Mouse (Mus musculus): Measurements from ENCODE around the gene Psma5. TPM values are rescaled to one million over a fixed set of nuclear protein-coding genes. Genes with fewer than 3 reads are reported as not detected.

Psma5 gene
- total and polyA plus RNA-seq, 2 experiments from 2014 or later, result 134 to 239 TPM

DNA sequence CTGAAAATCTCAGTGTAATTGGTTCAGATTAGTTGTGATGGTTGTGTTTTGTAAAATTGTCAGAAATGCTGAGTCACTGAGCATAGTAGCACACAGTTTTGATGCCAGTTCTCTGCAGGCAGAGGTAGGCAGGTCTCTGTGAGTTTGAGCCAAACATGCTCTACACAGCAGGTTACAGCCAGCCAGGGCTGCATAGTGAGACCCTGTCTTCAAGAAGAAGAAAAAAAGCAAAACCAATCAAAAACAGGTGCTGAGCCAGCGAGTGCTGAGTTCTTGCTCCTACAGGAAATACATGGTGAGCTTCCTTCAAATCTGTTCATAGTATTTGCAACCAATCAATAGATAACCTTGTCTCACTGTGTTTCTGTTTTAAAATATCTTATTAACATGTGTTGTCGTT is 61.8 kb downstream of the Psma5 start:
- Histone ChIP-seq H3K36me3 (ENCODE audit: insufficient read depth) (no peaks in the 10 kb centered on the region; the same call in 1 of the 2 replicates), H3K9me3 (ENCODE audit: low read length) (no peaks in the 10 kb centered on the region), H3K27ac (ENCODE audit: low read depth, low read length) (no peak overlapping the region), H3K4me1 (ENCODE audit: insufficient read depth) (no peaks in the 10 kb centered on the region), H3K27me3 (ENCODE audit: insufficient read depth, low read length) (no peaks in the 10 kb centered on the region), H3K4me3 (ENCODE audit: low read depth, low read length) (no peak overlapping the region), H3K4me2 (ENCODE audit: low read depth) (no peak overlapping the region), H3K9ac (no peak overlapping the region)
- ATAC-seq, result no peak
- DNase-seq, result no peak
- TF ChIP-seq CTCF (IDR thresholded peaks at IDR 0.05; ENCODE audit: low read depth), result no peak
- 58% methylated on average over 2 of the region's 2 CpGs for WGBS

DNA sequence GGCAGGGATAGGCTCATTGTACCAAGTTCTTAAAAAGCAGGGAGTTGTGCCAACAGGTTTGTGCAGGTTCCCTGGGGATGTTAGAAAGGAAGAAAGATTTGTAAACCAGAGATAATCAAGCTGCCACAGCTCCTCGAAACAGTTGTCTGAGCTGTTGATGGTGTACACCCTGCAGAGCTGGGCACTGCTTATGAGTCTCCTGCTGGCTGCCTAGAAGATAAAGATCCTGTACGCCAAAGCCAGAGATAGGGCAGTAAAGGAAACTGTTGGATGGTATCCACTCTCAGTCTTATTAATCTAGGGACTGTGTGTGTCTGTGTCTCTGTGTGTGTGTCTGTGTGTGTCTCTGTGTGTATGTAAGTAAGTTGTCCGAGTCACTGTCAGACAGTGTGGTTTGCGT is 64.9 kb downstream of the Psma5 start:
- no peak for DNase-seq
- ATAC-seq, result no peak
- Histone ChIP-seq H3K4me2 (ENCODE audit: low read depth) (no peak overlapping the region), H3K27me3 (ENCODE audit: insufficient read depth, low read length) (no peaks in the 10 kb centered on the region), H3K9me3 (ENCODE audit: low read length) (no peaks in the 10 kb centered on the region), H3K4me1 (ENCODE audit: insufficient read depth) (no peaks in the 10 kb centered on the region), H3K27ac (ENCODE audit: low read depth, low read length) (no peak overlapping the region), H3K4me3 (ENCODE audit: low read depth, low read length) (no peak overlapping the region), H3K9ac (no peak overlapping the region), H3K36me3 (ENCODE audit: insufficient read depth) (peaks cover 5% of the 10 kb centered on the region; the same call in 1 of the 2 replicates)
- TF ChIP-seq CTCF (IDR thresholded peaks at IDR 0.05; ENCODE audit: low read depth), result no peak
- WGBS, result 64% methylated on average over 4 of the region's 4 CpGs

DNA sequence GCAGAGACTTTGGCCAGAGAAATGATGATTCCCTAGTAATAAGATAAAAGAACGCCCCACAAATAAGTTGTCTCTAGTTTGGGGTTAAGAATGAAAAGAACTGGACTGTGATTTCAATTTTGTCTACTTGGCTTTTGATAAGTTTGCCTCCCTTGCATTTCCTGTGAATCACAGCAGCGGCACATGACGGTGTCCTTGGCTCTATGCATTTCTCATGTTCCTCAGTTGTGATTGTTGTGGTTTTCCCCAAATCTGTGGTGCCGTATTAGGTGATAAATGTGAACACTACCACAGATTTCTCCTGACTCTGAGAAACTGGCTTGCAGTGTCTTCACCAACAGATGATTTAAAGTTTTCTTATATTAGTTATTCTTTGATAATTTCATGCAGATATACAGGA is 65.4 kb downstream of the Psma5 start:
- no peak overlapping the region for H3K4me3 ChIP-seq (ENCODE audit: low read depth, low read length)
- TF ChIP-seq CTCF (IDR thresholded peaks at IDR 0.05; ENCODE audit: low read depth), result no peak
- H3K36me3 ChIP-seq (ENCODE audit: insufficient read depth), result peaks cover 9% of the 10 kb centered on the region; the same call in 1 of the 2 replicates
- DNase-seq (no peak), ATAC-seq (no peak)
- 78% methylated on average over 4 of the region's 4 CpGs for WGBS
- no peak overlapping the region for H3K27ac ChIP-seq (ENCODE audit: low read depth, low read length)
- H3K9ac ChIP-seq, result no peak overlapping the region
- H3K4me2 ChIP-seq (ENCODE audit: low read depth), result no peak overlapping the region
- no peaks in the 10 kb centered on the region for H3K9me3 ChIP-seq (ENCODE audit: low read length)
- H3K4me1 ChIP-seq (ENCODE audit: insufficient read depth), result no peaks in the 10 kb centered on the region
- no peaks in the 10 kb centered on the region for H3K27me3 ChIP-seq (ENCODE audit: insufficient read depth, low read length)

GRCm38 (mm10) chr3:108322962-108323361 is 66.2 kb downstream of the Psma5 start:
- H3K36me3 ChIP-seq (ENCODE audit: insufficient read depth), result peaks cover 9% of the 10 kb centered on the region; the same call in 1 of the 2 replicates
- no peak overlapping the region for H3K27ac ChIP-seq (ENCODE audit: low read depth, low read length)
- ATAC-seq (no peak; the same call in 1 of the 2 replicates), DNase-seq (no peak)
- H3K9me3 ChIP-seq (ENCODE audit: low read length), result no peaks in the 10 kb centered on the region
- H3K27me3 ChIP-seq (ENCODE audit: insufficient read depth, low read length), result no peaks in the 10 kb centered on the region
- no peak overlapping the region for H3K4me3 ChIP-seq (ENCODE audit: low read depth, low read length)
- 73% methylated on average over 3 of the region's 3 CpGs for WGBS
- TF ChIP-seq CTCF (IDR thresholded peaks at IDR 0.05; ENCODE audit: low read depth), result no peak
- H3K4me2 ChIP-seq (ENCODE audit: low read depth), result no peak overlapping the region
- H3K9ac ChIP-seq, result no peak overlapping the region
- H3K4me1 ChIP-seq (ENCODE audit: insufficient read depth), result no peaks in the 10 kb centered on the region

DNA sequence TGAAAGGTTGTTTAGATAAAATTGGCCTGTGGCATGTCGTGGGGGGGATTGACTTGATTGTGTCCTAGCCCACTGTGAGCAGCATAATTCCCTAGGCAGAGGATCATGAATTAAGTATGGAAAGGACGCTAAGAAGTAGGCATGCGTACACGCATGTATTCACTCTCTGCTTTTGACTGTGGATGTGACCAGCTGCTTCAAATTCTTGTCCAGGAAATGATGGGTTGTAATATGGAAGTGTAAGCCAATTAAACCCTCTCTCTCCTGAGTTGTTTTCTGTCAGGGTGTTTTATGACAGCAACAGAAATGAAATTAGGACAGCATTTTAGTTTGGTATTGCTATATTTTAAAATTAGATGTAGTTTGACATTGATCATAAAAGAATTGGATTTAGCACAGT is 68.1 kb downstream of the Psma5 start:
- no peak overlapping the region for H3K9ac ChIP-seq
- peaks cover 9% of the 10 kb centered on the region; the same call in 1 of the 2 replicates for H3K36me3 ChIP-seq (ENCODE audit: insufficient read depth)
- no peaks in the 10 kb centered on the region for H3K9me3 ChIP-seq (ENCODE audit: low read length)
- H3K27me3 ChIP-seq (ENCODE audit: insufficient read depth, low read length), result no peaks in the 10 kb centered on the region
- WGBS, result 64% methylated on average over 4 of the region's 4 CpGs
- no peaks in the 10 kb centered on the region for H3K4me1 ChIP-seq (ENCODE audit: insufficient read depth)
- H3K27ac ChIP-seq (ENCODE audit: low read depth, low read length), result no peak overlapping the region
- H3K4me2 ChIP-seq (ENCODE audit: low read depth), result no peak overlapping the region
- no peak overlapping the region for H3K4me3 ChIP-seq (ENCODE audit: low read depth, low read length)
- no peak for TF ChIP-seq CTCF (IDR thresholded peaks at IDR 0.05; ENCODE audit: low read depth)
- ATAC-seq (peak; percentile 40), DNase-seq (peak; percentile 53)

GRCm38 (mm10) chr3:108325521-108325920 is 68.8 kb downstream of the Psma5 start:
- no peak overlapping the region for H3K9ac ChIP-seq
- no peak for TF ChIP-seq CTCF (IDR thresholded peaks at IDR 0.05; ENCODE audit: low read depth)
- 81% methylated on average over 9 of the region's 9 CpGs for WGBS
- DNase-seq, result no peak
- no peaks in the 10 kb centered on the region for H3K4me1 ChIP-seq (ENCODE audit: insufficient read depth)
- ATAC-seq, result no peak
- H3K36me3 ChIP-seq (ENCODE audit: insufficient read depth), result peaks cover 14% of the 10 kb centered on the region; the same call in 1 of the 2 replicates
- no peaks in the 10 kb centered on the region for H3K9me3 ChIP-seq (ENCODE audit: low read length)
- H3K4me2 ChIP-seq (ENCODE audit: low read depth), result no peak overlapping the region
- H3K4me3 ChIP-seq (ENCODE audit: low read depth, low read length), result no peak overlapping the region
- H3K27ac ChIP-seq (ENCODE audit: low read depth, low read length), result no peak overlapping the region
- H3K27me3 ChIP-seq (ENCODE audit: insufficient read depth, low read length), result no peaks in the 10 kb centered on the region

DNA sequence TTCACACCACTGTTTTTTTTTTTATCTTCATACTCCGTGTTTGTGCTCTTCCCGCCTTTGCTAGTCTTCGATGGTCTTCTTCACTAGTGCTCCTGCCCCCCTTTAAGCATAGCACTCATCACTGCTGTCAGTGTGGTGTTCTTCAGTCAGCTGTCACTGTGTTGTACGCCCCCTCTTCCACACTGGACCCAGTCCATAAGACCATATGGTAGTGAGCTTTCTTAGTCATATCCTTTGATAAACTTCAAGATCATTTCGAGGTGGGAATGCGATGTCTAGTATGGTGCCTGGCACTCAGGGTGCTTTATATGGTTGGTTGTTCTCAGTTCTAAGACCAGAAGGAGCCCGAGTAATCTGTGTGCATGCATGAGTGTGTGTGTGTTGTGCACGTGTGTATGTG is 70.5 kb downstream of the Psma5 start:
- Histone ChIP-seq H3K27ac (ENCODE audit: low read depth, low read length) (peak overlapping the region; percentile 78), H3K9me3 (ENCODE audit: low read length) (no peaks in the 10 kb centered on the region), H3K4me1 (ENCODE audit: insufficient read depth) (no peaks in the 10 kb centered on the region), H3K4me3 (ENCODE audit: low read depth, low read length) (no peak overlapping the region), H3K27me3 (ENCODE audit: insufficient read depth, low read length) (no peaks in the 10 kb centered on the region), H3K36me3 (ENCODE audit: insufficient read depth) (peaks cover 26% of the 10 kb centered on the region), H3K4me2 (ENCODE audit: low read depth) (no peak overlapping the region), H3K9ac (no peak overlapping the region)
- peak; percentile 57 for DNase-seq
- WGBS, result 63% methylated on average over 8 of the region's 8 CpGs
- peak; percentile 42 for ATAC-seq
- no peak for TF ChIP-seq CTCF (IDR thresholded peaks at IDR 0.05; ENCODE audit: low read depth)

All from forebrain, postnatal 0 days (tissue).